Mouse (Mus musculus) kidney, embryonic 14.5 days (tissue): ENCODE data around the gene Pdzd7. TPM values are rescaled to one million over a fixed set of nuclear protein-coding genes. Genes with fewer than 3 reads are reported as not detected.
A peak's percentile ranks its signal among the peaks of the same experiment; 100 is the strongest.

Experiments
- ATAC-seq: fragments of 200-750 bp; cut with Nextera tagmentation; 2 replicates; pipeline ENCODE4 v1.8.0; 2017; ENCODE audit warnings: moderate number of reproducible peaks, mild to moderate bottlenecking, moderate TSS enrichment, moderate library complexity; ENCODE audit not compliant: low FRiP score, low TSS enrichment
- H3K27ac ChIP-seq: fragments of 300-500 bp; sonication (generic); 2 replicates; pipeline ENCODE4 v1.5.1; 2014; ENCODE audit warnings: low read depth, mild to moderate bottlenecking, low read length, moderate library complexity, mixed read lengths
- H3K27me3 ChIP-seq: fragments of 300-500 bp; sonication (generic); 2 replicates; pipeline ENCODE4 v1.6.1; 2014; ENCODE audit warnings: mild to moderate bottlenecking, low read length; ENCODE audit not compliant: control insufficient read depth, insufficient read depth
- H3K36me3 ChIP-seq: fragments of 300-500 bp; sonication (generic); 2 replicates; pipeline ENCODE4 v1.6.1; 2014; ENCODE audit warnings: low read length, mixed read lengths; ENCODE audit not compliant: control insufficient read depth, insufficient read depth
- H3K4me1 ChIP-seq: fragments of 300-500 bp; sonication (generic); 2 replicates; pipeline ENCODE4 v1.6.1; 2014; ENCODE audit warnings: low read length, mixed read lengths; ENCODE audit not compliant: control insufficient read depth, insufficient read depth
- H3K4me2 ChIP-seq: fragments of 300-500 bp; sonication (generic); replicated peaks from 2 replicates; pipeline ENCODE4 v1.6.1; 2014; ENCODE audit warnings: low read depth, mild to moderate bottlenecking, low read length
- H3K4me3 ChIP-seq: fragments of 300-500 bp; sonication (generic); 2 replicates; pipeline ENCODE4 v1.5.1; 2014; ENCODE audit warnings: mild to moderate bottlenecking, low read length
- H3K9ac ChIP-seq: fragments of 300-500 bp; sonication (generic); 2 replicates; pipeline ENCODE4 v1.6.1; 2014; ENCODE audit warnings: low read depth, mild to moderate bottlenecking, low read length, moderate library complexity
- H3K9me3 ChIP-seq: fragments of 300-500 bp; sonication (generic); 2 replicates; pipeline ENCODE4 v1.6.1; 2016; ENCODE audit warnings: low read length; ENCODE audit not compliant: control insufficient read depth
- WGBS: fragments of 180-500 bp; shearing (Covaris S2); extraction: QIAGEN DNeasy Blood & Tissue Kit; methylation state at CpG from one replicate; pipeline ENCODE4 v1.1.7; 2014; 5-methylcytosine and 5-hydroxymethylcytosine counted together
- polyA plus RNA-seq: library from polyadenylated mRNA; unstranded; fragments of >200 nt; fragmentation: Nextera tagmentation; extraction: Ambion mirVana; gene quantifications from 2 replicates; pipeline ENCODE4 v1.2.1, GENCODE M21; 2014

Pdzd7 gene
- polyA plus RNA-seq, 1 experiment from 2014 or later = 1.4 TPM

- ATAC-seq = no peak
- WGBS = 2% methylated on average over 21 of the region's 21 CpGs
- 0 out of 2 replicates have a peak, but pooled peaks cover 3% of the 10 kb centered on the region for H3K4me1 ChIP-seq
- no peak overlapping the region for H3K4me2 ChIP-seq
- H3K27ac ChIP-seq = no peak overlapping the region
- no peaks in the 10 kb centered on the region for H3K36me3 ChIP-seq
- H3K27me3 ChIP-seq = peaks cover 57% of the 10 kb centered on the region
- 0 out of 2 replicates have a peak overlapping the region, but pooled peaks have one; percentile 6 for H3K4me3 ChIP-seq
- H3K9ac ChIP-seq = no peak overlapping the region
- H3K9me3 ChIP-seq = no peaks in the 10 kb centered on the region
Observed at GRCm38 (mm10) chr19:45065226-45065625, 19.7 kb upstream of the Pdzd7 start.

- Histone ChIP-seq H3K27ac (no peak overlapping the region), H3K9me3 (no peaks in the 10 kb centered on the region), H3K4me2 (no peak overlapping the region), H3K36me3 (no peaks in the 10 kb centered on the region), H3K9ac (no peak overlapping the region), H3K4me3 (no peak overlapping the region), H3K4me1 (peaks cover 8% of the 10 kb centered on the region), H3K27me3 (peaks cover 48% of the 10 kb centered on the region)
- peak; percentile 60 for ATAC-seq
- WGBS = 45% methylated on average over 20 of the region's 20 CpGs
Observed at GRCm38 (mm10) chr19:45063565-45064292, 18.2 kb upstream of the Pdzd7 start.

GRCm38 (mm10) chr19:45058841-45059240, 13.3 kb upstream of the Pdzd7 start:
- WGBS = under 1% methylated on average over 14 of the region's 14 CpGs
- ATAC-seq = no peak

DNA sequence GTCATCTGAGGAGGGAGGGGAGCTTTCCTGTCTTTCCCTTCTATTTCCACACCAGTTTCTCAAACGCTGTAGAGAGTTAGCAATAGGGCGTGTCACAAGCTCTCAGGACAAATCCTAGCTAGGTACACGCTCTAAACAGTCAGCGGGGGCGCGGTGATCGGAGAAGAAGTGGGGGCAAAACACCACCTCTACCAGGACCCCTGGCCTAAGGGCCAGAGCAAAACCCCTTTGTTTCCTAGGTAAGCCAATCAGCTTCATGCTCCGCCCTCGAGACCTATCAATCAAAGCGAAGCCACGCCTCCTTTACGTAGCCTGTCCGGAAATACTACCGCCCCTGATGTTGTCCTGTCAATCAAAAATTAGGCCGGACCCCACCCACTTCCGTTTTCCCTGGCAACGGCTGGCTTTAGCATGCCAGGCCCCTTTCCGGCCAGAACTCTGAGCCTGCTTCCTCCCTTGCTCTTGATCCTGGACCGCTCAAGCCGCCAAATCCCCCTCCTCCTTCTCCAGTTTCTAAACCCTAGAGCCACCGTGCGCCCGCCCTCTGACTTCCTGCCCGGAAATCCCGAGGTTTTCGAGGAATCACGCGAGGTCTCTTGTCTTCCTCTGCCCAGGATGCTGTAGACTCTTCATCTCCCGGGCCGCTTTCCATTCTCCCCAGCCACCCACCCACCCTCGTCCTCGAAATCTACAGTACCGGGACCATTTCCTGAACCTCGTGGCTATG, 12.8 kb upstream of the Pdzd7 start:
- H3K4me3 ChIP-seq = peak overlapping the region; percentile 67
- no peaks in the 10 kb centered on the region for H3K27me3 ChIP-seq
- H3K4me1 ChIP-seq = peaks cover 5% of the 10 kb centered on the region
- H3K27ac ChIP-seq = peak overlapping the region; percentile 97
- ATAC-seq = peak; percentile 94
- no peaks in the 10 kb centered on the region for H3K9me3 ChIP-seq
- WGBS = under 1% methylated on average over 34 of the region's 34 CpGs
- peak overlapping the region; percentile 90 for H3K9ac ChIP-seq
- no peaks in the 10 kb centered on the region; the same call in 1 of the 2 replicates for H3K36me3 ChIP-seq
- H3K4me2 ChIP-seq = peak overlapping the region; percentile 80

More at GRCm38 (mm10) chr19:45058841-45059240, 13.3 kb upstream of the Pdzd7 start:
- peak overlapping the region; percentile 80 for H3K4me2 ChIP-seq
- no peaks in the 10 kb centered on the region; the same call in 1 of the 2 replicates for H3K36me3 ChIP-seq
- peaks cover 2% of the 10 kb centered on the region; the same call in 1 of the 2 replicates for H3K27me3 ChIP-seq
- H3K4me3 ChIP-seq = peak overlapping the region; percentile 67
- peaks cover 5% of the 10 kb centered on the region for H3K4me1 ChIP-seq
- H3K9me3 ChIP-seq = no peaks in the 10 kb centered on the region
- H3K27ac ChIP-seq = peak overlapping the region; percentile 97
- H3K9ac ChIP-seq = peak overlapping the region; percentile 90

DNA sequence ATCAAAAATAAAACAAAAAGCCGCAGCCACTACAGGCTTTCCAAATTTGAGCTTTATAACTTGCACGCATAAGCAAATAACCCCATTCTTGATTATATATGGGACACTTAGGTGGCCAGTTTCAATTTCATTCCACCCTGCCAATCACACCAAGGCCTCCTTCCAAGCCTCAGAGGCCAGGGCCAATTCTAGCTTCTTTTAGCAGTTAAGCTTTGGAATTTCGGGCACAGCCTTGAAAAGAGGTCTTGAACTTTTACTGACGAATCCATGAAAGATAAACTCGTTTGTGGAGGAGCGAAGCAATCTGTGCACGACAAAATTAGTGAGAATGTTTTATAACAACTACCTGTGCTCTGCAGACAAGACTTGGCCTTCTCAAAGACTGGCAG, 12.2 kb upstream of the Pdzd7 start:
- Histone ChIP-seq H3K9me3 (no peaks in the 10 kb centered on the region), H3K4me2 (peak overlapping the region; percentile 80), H3K27ac (peak overlapping the region; percentile 97), H3K4me3 (peak overlapping the region; percentile 67), H3K27me3 (no peaks in the 10 kb centered on the region), H3K4me1 (peaks cover 5% of the 10 kb centered on the region), H3K9ac (peak overlapping the region; percentile 90), H3K36me3 (peaks cover under 1% of the 10 kb centered on the region; the same call in 1 of the 2 replicates)
- WGBS = 41% methylated on average over 7 of the region's 7 CpGs
- ATAC-seq = no peak

DNA sequence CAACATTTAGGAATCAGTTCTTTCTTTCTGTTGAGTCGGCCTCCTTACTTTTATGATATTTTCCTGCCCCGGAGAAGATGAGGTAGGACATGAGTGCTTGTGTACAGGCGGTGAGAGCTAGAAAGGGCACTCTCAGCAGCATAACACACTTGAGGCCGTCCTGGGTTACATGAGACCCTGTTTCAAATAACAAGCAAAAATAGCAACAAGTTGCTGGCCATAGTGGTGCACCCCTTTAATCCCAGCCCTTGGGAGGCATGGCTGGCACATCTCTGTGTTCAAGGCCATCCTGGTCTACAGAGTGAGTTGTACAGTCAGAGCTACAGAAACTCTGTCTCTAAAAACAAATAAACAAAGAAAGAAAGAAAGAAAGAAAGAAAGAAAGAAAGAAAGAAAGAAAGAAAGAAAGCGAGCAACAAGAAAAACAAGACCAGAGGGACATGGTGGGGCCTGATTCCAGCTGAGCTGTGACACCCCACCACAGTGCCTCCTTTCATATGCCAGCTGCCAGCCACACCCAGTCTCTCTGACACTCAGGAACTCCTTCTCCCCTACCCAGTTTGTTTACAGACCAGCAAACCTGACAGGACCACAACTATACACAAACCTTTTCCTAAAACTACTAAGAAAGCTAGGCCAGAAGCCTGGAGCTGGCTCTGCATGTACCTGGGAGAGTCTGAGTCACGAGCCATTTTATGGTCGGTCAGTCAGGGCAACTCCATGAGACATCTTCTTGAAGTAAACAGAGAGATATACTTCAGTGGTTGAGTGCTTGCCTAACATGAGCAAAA, 11.6 kb upstream of the Pdzd7 start:
- no peaks in the 10 kb centered on the region for H3K9me3 ChIP-seq
- H3K9ac ChIP-seq = peak overlapping the region; percentile 90
- peak overlapping the region; percentile 80 for H3K4me2 ChIP-seq
- H3K36me3 ChIP-seq = peaks cover 6% of the 10 kb centered on the region; the same call in 1 of the 2 replicates
- peak overlapping the region; percentile 97 for H3K27ac ChIP-seq
- WGBS = 67% methylated on average over 7 of the region's 7 CpGs
- peak overlapping the region; percentile 67 for H3K4me3 ChIP-seq
- no peaks in the 10 kb centered on the region for H3K27me3 ChIP-seq
- no peak for ATAC-seq
- H3K4me1 ChIP-seq = peaks cover 5% of the 10 kb centered on the region

DNA sequence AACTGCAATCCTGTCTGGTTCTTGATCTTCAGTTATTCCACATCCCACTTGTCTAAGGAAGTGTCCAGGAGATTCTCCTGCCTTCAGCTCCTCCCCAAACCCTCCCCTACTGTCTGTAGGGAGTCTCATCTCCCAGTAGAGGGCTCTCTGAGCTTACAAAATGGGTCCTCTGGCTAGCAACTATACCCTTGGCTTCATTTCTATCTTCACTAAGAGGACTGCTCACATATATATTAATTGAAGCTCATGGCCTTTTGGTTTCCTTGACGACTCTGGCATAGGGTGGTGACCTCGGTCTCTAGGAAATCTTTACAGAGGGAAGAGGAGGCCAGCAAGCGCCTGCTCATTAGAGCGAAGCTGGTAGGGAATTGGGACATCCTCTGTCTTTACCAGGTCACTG, 10.8 kb upstream of the Pdzd7 start:
- H3K36me3 ChIP-seq = peaks cover 7% of the 10 kb centered on the region; the same call in 1 of the 2 replicates
- no peak overlapping the region for H3K4me2 ChIP-seq
- no peaks in the 10 kb centered on the region for H3K9me3 ChIP-seq
- 32% methylated on average over 4 of the region's 4 CpGs for WGBS
- H3K9ac ChIP-seq = peak overlapping the region; percentile 14; the same call in 1 of the 2 replicates
- no peak overlapping the region for H3K27ac ChIP-seq
- no peaks in the 10 kb centered on the region for H3K27me3 ChIP-seq
- peaks cover 5% of the 10 kb centered on the region for H3K4me1 ChIP-seq
- ATAC-seq = no peak
- H3K4me3 ChIP-seq = no peak overlapping the region

DNA sequence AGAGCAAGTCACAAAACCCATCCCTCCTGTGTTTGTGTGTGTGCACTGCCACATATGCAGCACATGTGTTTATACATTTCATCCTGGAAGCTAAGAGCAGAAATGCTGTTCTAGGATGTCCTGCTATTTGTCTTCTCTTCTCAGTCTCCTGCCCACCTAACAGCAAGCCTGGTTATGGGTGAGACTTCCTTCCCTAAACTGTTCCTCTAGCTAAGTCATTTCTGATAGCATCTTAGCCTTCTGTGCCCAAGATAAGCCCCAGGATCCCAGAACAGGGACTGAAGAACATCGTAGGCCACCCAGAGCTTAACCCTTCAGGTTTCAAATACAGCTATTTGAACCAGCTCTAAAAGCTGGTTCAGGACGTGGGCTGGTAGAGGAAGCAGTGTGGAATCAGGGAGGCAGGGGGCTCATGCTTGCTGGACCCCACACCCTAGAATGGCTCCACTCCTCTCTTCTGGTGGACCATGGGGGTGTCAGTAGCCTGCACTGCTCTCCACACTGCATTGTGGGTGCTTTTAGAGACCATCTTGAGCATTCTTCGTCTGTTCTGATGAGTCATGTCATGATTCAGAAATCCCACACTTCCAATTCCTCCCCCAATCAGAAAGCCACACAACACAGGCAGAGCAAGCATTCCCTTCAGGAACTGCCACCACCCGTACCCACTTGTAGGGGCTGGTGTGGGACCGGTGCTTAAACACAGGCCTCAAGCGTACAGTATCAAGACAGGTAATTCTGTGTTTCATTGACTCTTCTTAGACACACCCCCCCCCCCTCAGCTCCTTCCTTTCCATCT, 9.6 kb upstream of the Pdzd7 start:
- Histone ChIP-seq H3K4me1 (peaks cover 5% of the 10 kb centered on the region), H3K4me2 (no peak overlapping the region), H3K4me3 (no peak overlapping the region), H3K9me3 (no peaks in the 10 kb centered on the region), H3K27me3 (no peaks in the 10 kb centered on the region), H3K9ac (no peak overlapping the region), H3K27ac (no peak overlapping the region), H3K36me3 (peaks cover 11% of the 10 kb centered on the region; the same call in 1 of the 2 replicates)
- 84% methylated on average over 6 of the region's 6 CpGs for WGBS
- no peak for ATAC-seq
